In genomic region chr9:58457481-58457955, GRCm38 (mm10) we compare ENCODE assay signal across 8 mouse cellular contexts. TPM values are rescaled to one million over a fixed set of nuclear protein-coding genes. Genes with fewer than 3 reads are reported as not detected.
DNase-seq lines count a peak whose midpoint lies in the region; ATAC-seq and TF ChIP-seq lines count a peak whose summit lies in the region.
"Had no signal": no experiment of that assay in that cellular context is flagged by ENCODE, and none has a peak within 500 bp of the region (broad histone marks: within the 10 kb centered on the region; RNA-seq: fewer than 3 reads in every experiment).

No protein-coding gene starts in this region.

- WGBS in midbrain, embryonic 12.5 days, result 64% methylated on average over 7 of the region's 7 CpGs
- WGBS in intestine, postnatal 0 days, result 66% methylated on average over 7 of the region's 7 CpGs

- H3K9ac ChIP-seq in midbrain, embryonic 12.5 days (replicated peaks), result no peak overlapping the region
- H3K9ac ChIP-seq in intestine, postnatal 0 days (ENCODE audit: low read depth, low read length), result no peak overlapping the region

- H3K36me3 ChIP-seq in E14TG2a.4 (ENCODE audit: insufficient read depth, low read length), result peaks cover 64% of the 10 kb centered on the region
- no peaks in the 10 kb centered on the region for H3K36me3 ChIP-seq in midbrain, embryonic 12.5 days
- no peaks in the 10 kb centered on the region for H3K36me3 ChIP-seq in intestine, postnatal 0 days (ENCODE audit: control insufficient read depth, insufficient read depth)

- peaks cover 8% of the 10 kb centered on the region for H3K9me3 ChIP-seq in E14TG2a.4 (ENCODE audit: low read length)
- no peaks in the 10 kb centered on the region for H3K9me3 ChIP-seq in midbrain, embryonic 12.5 days
- no peaks in the 10 kb centered on the region for H3K9me3 ChIP-seq in intestine, postnatal 0 days (ENCODE audit: control insufficient read depth)

- intact Hi-C loops in gastrocnemius, postnatal 14 days (cut with DNase I; ENCODE audit: low total_unique reads), result no loop called here

- no peak overlapping the region; the same call in 1 of the 2 replicates for H3K27ac ChIP-seq in midbrain, embryonic 12.5 days (replicated peaks)
- no peak overlapping the region for H3K27ac ChIP-seq in intestine, postnatal 0 days (ENCODE audit: low read depth, low read length)

- no peak overlapping the region for H3K4me2 ChIP-seq in midbrain, embryonic 12.5 days (replicated peaks)
- H3K4me2 ChIP-seq in intestine, postnatal 0 days (replicated peaks; ENCODE audit: low read depth), result no peak overlapping the region

- DNase-seq in MN1 (ENCODE audit: low spot score), result peak; percentile 82
- DNase-seq in frontal cortex, postnatal 36 days (ENCODE audit: low spot score in 2 of 2), result peak; percentile 20 to 48
- no peak for DNase-seq in gastrocnemius, postnatal 14 days
- no peak for DNase-seq in spleen, adult 18-20 months
- DNase-seq: lung, postnatal 10 days had no signal

- H3K27me3 ChIP-seq in E14TG2a.4 (ENCODE audit: insufficient read depth, low read length), result no peaks in the 10 kb centered on the region
- H3K27me3 ChIP-seq in midbrain, embryonic 12.5 days, result peaks cover 7% of the 10 kb centered on the region; the same call in 1 of the 2 replicates
- no peaks in the 10 kb centered on the region for H3K27me3 ChIP-seq in intestine, postnatal 0 days (replicated peaks; ENCODE audit: control insufficient read depth, insufficient read depth, low read length)

- peak; percentile 63 for ATAC-seq in midbrain, embryonic 12.5 days (ENCODE audit: low FRiP score, low read depth)
- ATAC-seq in intestine, postnatal 0 days, result no peak

- TF ChIP-seq CTCF in E14TG2a.4 (conservative IDR thresholded peaks at IDR 0.05; ENCODE audit: low read length), result no peak
- no peak for TF ChIP-seq CTCF in intestine, postnatal 0 days (IDR thresholded peaks at IDR 0.05; ENCODE audit: low read depth)

- peaks cover 72% of the 10 kb centered on the region for H3K4me1 ChIP-seq in E14TG2a.4 (replicated peaks; ENCODE audit: low read depth, low read length)
- peaks cover 36% of the 10 kb centered on the region for H3K4me1 ChIP-seq in midbrain, embryonic 12.5 days
- peaks cover 5% of the 10 kb centered on the region; the same call in 1 of the 2 replicates for H3K4me1 ChIP-seq in intestine, postnatal 0 days (replicated peaks; ENCODE audit: control insufficient read depth, insufficient read depth, low read length)

- H3K4me3 ChIP-seq in E14TG2a.4 (replicated peaks; ENCODE audit: low read length), result peak overlapping the region; percentile 88
- H3K4me3 ChIP-seq in midbrain, embryonic 12.5 days, result no peak overlapping the region
- H3K4me3 ChIP-seq in intestine, postnatal 0 days (ENCODE audit: low read depth, low read length), result no peak overlapping the region

RNA-seq across cellular contexts. Expression of gene Insyn1, which starts 30.9 kb away (rescaled TPM):
- polyA plus RNA-seq in midbrain, embryonic 12.5 days (2016; fragmentation: Nextera tagmentation; extraction: Ambion mirVana), result 3.4 and 3.5 TPM in 2 replicates
- polyA plus RNA-seq in intestine, postnatal 0 days (2015; fragmentation: Nextera tagmentation; extraction: Ambion mirVana), result 0.25 and 0.37 TPM in 2 replicates
- total RNA-seq in gastrocnemius, postnatal 14 days (2021), result 1 to 10 TPM; 6.4 to 7.1 TPM

Comparison
In these comparisons a context has a peak if more than half of its experiments do, and no peak if none do; other contexts are left out.
1. DNase-seq: peak in MN1 (single experiment) and frontal cortex, postnatal 36 days (2 of 2); none in gastrocnemius, postnatal 14 days (single experiment) and spleen, adult 18-20 months (0 of 2).